Mouse (Mus musculus) T-cell, adult 66 days (primary cell): Measurements from ENCODE around the gene Olfr298. TPM values are rescaled to one million over a fixed set of nuclear protein-coding genes. Genes with fewer than 3 reads are reported as not detected.

ENCODE experiments used
- total RNA-seq, 2 experiments: library from RNA; stranded (reverse); gene quantifications; 3 replicates in 1 of 2; 4 replicates in 1 of 2; pipeline ENCODE4 v1.2.4; 2023

Olfr298 gene
- not detected for total RNA-seq

GRCm38 (mm10) chr7:86492384-86492783, at the start of gene Olfr298:
Gene Olfr298, minus strand, starts transcription at chr7:86492484.

GRCm38 (mm10) chr7:86519668-86520067, 27.4 kb upstream of the Olfr298 start, which contains the start of gene Olfr297:
Gene Olfr297, plus strand, starts transcription at chr7:86519968.

GRCm38 (mm10) chr7:86459621-86460020, 32.7 kb downstream of the Olfr298 start, which contains the start of gene Olfr299:
Gene Olfr299, plus strand, starts transcription at chr7:86459921.

Other genes with a start within 250 kb of the Olfr298 start
- gene Vmn2r76, start 246.2 kb downstream of the Olfr298 start, total RNA-seq, result not detected
- not detected for gene Olfr310, start 215.3 kb downstream of the Olfr298 start, total RNA-seq
- gene Olfr309, start 178.8 kb downstream of the Olfr298 start, total RNA-seq, result not detected
- not detected for gene Olfr308, start 166.9 kb downstream of the Olfr298 start, total RNA-seq
- gene Olfr307, start 154.9 kb downstream of the Olfr298 start, total RNA-seq, result not detected
- not detected for gene Olfr305, start 125.6 kb downstream of the Olfr298 start, total RNA-seq
- not detected for gene Olfr304, start 105.8 kb downstream of the Olfr298 start, total RNA-seq
- gene Olfr303, start 94.7 kb downstream of the Olfr298 start, total RNA-seq, result not detected
- not detected for gene Olfr301, start 88.6 kb downstream of the Olfr298 start, total RNA-seq
- not detected for gene Olfr299, start 32.6 kb downstream of the Olfr298 start, total RNA-seq
- not detected for gene Olfr297, start 27.5 kb upstream of the Olfr298 start, total RNA-seq
- gene Olfr295, start 91.4 kb upstream of the Olfr298 start, total RNA-seq, result not detected
- not detected for gene Olfr294, start 124.2 kb upstream of the Olfr298 start, total RNA-seq
- gene Olfr293, start 156.6 kb upstream of the Olfr298 start, total RNA-seq, result not detected
- gene Olfr292, start 195.8 kb upstream of the Olfr298 start, total RNA-seq, result not detected